Comparison of ENCODE assay signal across 17 mouse cellular contexts in the genomic region with DNA sequence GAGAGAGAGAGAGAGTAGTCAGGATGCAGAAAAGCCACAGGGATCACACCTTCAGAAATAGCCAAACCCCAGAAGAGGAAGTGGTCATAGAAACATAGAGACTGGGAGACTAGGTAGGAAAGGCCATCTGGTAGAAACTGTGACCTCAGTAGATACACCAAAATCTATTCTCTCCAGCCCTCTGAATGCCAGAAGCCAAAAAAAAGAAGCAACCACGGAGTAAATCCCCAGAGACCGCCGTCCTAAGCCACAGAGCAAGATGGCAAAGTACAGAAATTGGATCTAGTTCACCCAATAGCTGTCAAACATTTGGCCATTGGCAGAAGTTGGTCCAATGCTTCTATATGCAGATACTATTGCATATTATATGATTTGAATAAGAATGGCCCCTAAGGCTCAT.
"Had no signal": no experiment of that assay in that cellular context is flagged by ENCODE, and none has a peak within 500 bp of the region (broad histone marks: within the 10 kb centered on the region; RNA-seq: fewer than 3 reads in every experiment).

No protein-coding gene starts in this region.

- H3K9me3 ChIP-seq: midbrain, embryonic 12.5 days; neural tube, embryonic 12.5 days; stomach, embryonic 15.5 days had no signal

- H3K4me3 ChIP-seq: midbrain, embryonic 10.5 days; midbrain, embryonic 12.5 days; myocyte; neural tube, embryonic 12.5 days; stomach, embryonic 15.5 days had no signal

- H3K27me3 ChIP-seq: midbrain, embryonic 12.5 days; neural tube, embryonic 12.5 days; stomach, embryonic 15.5 days had no signal

- H3K4me1 ChIP-seq: stomach, embryonic 15.5 days had no signal

- DNase-seq: lung, adult 18-20 months; lung, embryonic 14.5 days; lung, postnatal 10 days; lung, postnatal 4 days; midbrain, embryonic 14.5 days; retina, postnatal 1 day; right cerebral cortex, postnatal 14 days; thymus, adult 2 months; thymus, postnatal 25 days; thymus, postnatal 4 days had no signal

- H3K27ac ChIP-seq: midbrain, embryonic 10.5 days; midbrain, embryonic 12.5 days; neural tube, embryonic 12.5 days; stomach, embryonic 15.5 days; stomach, postnatal 0 days had no signal

- H3K36me3 ChIP-seq: midbrain, embryonic 10.5 days; midbrain, embryonic 12.5 days; neural tube, embryonic 12.5 days; stomach, embryonic 15.5 days had no signal

- H3K9ac ChIP-seq: lung, embryonic 14.5 days; midbrain, embryonic 12.5 days; neural tube, embryonic 12.5 days; stomach, embryonic 15.5 days had no signal

- ATAC-seq: midbrain, embryonic 16.5 days had no signal
